Mouse (Mus musculus) MEL (cell line): ENCODE measurements around the gene Sun2. TPM values are rescaled to one million over a fixed set of nuclear protein-coding genes. Genes with fewer than 3 reads are reported as not detected.

ENCODE experiments used
- DNase-seq: peaks from one replicate; pipeline ENCODE4 v3.0.0; 2011; ENCODE audit warnings: low read depth, low spot score
- H3K27ac ChIP-seq: 2 replicates; pipeline ENCODE4 v1.5.1; 2012; ENCODE audit warnings: low read depth, mild to moderate bottlenecking, control low read depth, low read length, moderate library complexity; ENCODE audit not compliant: control insufficient read depth
- H3K27me3 ChIP-seq, 2 experiments: fragments of 150-350 bp in 1 of 2; sonication (generic) in 1 of 2; 2 replicates each; pipeline ENCODE4 v1.6.1; 2012; ENCODE audit warnings: low read length in 2 of 2, mild to moderate bottlenecking in 2 of 2, improper control_type of control experiment in 1 of 2, moderate library complexity in 1 of 2; ENCODE audit not compliant: insufficient read depth in 2 of 2, control insufficient read depth in 1 of 2
- H3K36me3 ChIP-seq, 2 experiments: 2 replicates each; pipeline ENCODE4 v1.6.1; 2012 to 2014; ENCODE audit warnings: low read length in 2 of 2, improper control_type of control experiment in 1 of 2, inconsistent platforms in 1 of 2, mild to moderate bottlenecking in 1 of 2; ENCODE audit not compliant: insufficient read depth in 2 of 2, control insufficient read depth in 1 of 2
- H3K4me1 ChIP-seq, 2 experiments: fragments of 150-350 bp in 1 of 2; sonication (generic) in 1 of 2; 2 replicates each; pipeline ENCODE4 v1.6.1; 2012; ENCODE audit warnings: low read length in 2 of 2, improper control_type of control experiment in 1 of 2, mild to moderate bottlenecking in 1 of 2; ENCODE audit not compliant: insufficient read depth in 2 of 2, control insufficient read depth in 1 of 2
- H3K4me3 ChIP-seq, 2 experiments: fragments of 150-350 bp in 1 of 2; sonication (generic) in 1 of 2; 2 replicates each; pipeline ENCODE4 v1.5.1; 2012; ENCODE audit warnings: low read depth in 2 of 2, low read length in 2 of 2, mild to moderate bottlenecking in 2 of 2, moderate library complexity in 2 of 2, control low read depth in 1 of 2, improper control_type of control experiment in 1 of 2; ENCODE audit not compliant: control insufficient read depth in 1 of 2, insufficient read depth in 1 of 2
- H3K79me2 ChIP-seq: 2 replicates; pipeline ENCODE4 v1.6.1; 2012; ENCODE audit warnings: mild to moderate bottlenecking, low read length, moderate library complexity; ENCODE audit not compliant: control insufficient read depth, poor library complexity, insufficient read depth
- H3K9ac ChIP-seq: 2 replicates; pipeline ENCODE4 v1.6.1; 2012; ENCODE audit warnings: low read depth, mild to moderate bottlenecking, control low read depth, low read length, moderate library complexity; ENCODE audit not compliant: control insufficient read depth, poor library complexity, severe bottlenecking
- H3K9me3 ChIP-seq: fragments of 150-350 bp; sonication (generic); replicated peaks from 2 replicates; pipeline ENCODE4 v1.6.1; 2012; ENCODE audit warnings: mild to moderate bottlenecking, low read length, improper control_type of control experiment, moderate library complexity; ENCODE audit not compliant: insufficient read depth
- BHLHE40 ChIP-seq: IDR thresholded peaks from 2 replicates; pipeline ENCODE4 v1.6.1; 2012; ENCODE audit warnings: low read depth, mild to moderate bottlenecking, inconsistent platforms, low read length, improper control_type of control experiment, borderline replicate concordance
- CHD2 ChIP-seq: IDR thresholded peaks from 2 replicates; pipeline ENCODE4 v1.6.1; 2011; ENCODE audit warnings: low read length, improper control_type of control experiment
- CTCF ChIP-seq, 3 experiments: IDR thresholded peaks in 2 of 3; conservative IDR thresholded peaks in 1 of 3; 2 replicates each; pipeline ENCODE4 v1.5.1; 2011 to 2012; ENCODE audit warnings: low read length in 3 of 3, low read depth in 2 of 3, mild to moderate bottlenecking in 2 of 3, improper control_type of control experiment in 1 of 3, inconsistent platforms in 1 of 3, mixed read lengths in 1 of 3, moderate library complexity in 1 of 3; ENCODE audit not compliant: control insufficient read depth in 1 of 3, insufficient read depth in 1 of 3, poor library complexity in 1 of 3, severe bottlenecking in 1 of 3
- E2F4 ChIP-seq: IDR thresholded peaks from 2 replicates; pipeline ENCODE4 v1.6.1; 2011; ENCODE audit warnings: low read depth, low read length, improper control_type of control experiment, borderline replicate concordance
- GATA1 ChIP-seq: IDR thresholded peaks from 2 replicates; pipeline ENCODE4 v1.6.1; 2011; ENCODE audit warnings: low read depth, low read length, improper control_type of control experiment
- MAX ChIP-seq: IDR thresholded peaks from 2 replicates; pipeline ENCODE4 v1.6.1; 2011; ENCODE audit warnings: low read length, improper control_type of control experiment
- MYB ChIP-seq: IDR thresholded peaks from 2 replicates; pipeline ENCODE4 v1.6.1; 2011; ENCODE audit warnings: mild to moderate bottlenecking, low read depth, low read length, improper control_type of control experiment
- NELFE ChIP-seq: IDR thresholded peaks from 2 replicates; pipeline ENCODE4 v1.6.1; 2011; ENCODE audit warnings: low read depth, low read length, improper control_type of control experiment
- NRF1 ChIP-seq: IDR thresholded peaks from 2 replicates; pipeline ENCODE4 v1.6.1; 2014; ENCODE audit warnings: low read depth, mild to moderate bottlenecking, inconsistent platforms, low read length, improper control_type of control experiment, moderate library complexity; ENCODE audit not compliant: poor library complexity, insufficient read depth, severe bottlenecking
- POLR2A ChIP-seq, 2 experiments: IDR thresholded peaks; 2 replicates each; pipeline ENCODE4 v1.6.1; 2011 to 2012; ENCODE audit warnings: low read length in 2 of 2, mild to moderate bottlenecking in 2 of 2, control low read depth in 1 of 2, improper control_type of control experiment in 1 of 2, low read depth in 1 of 2, moderate library complexity in 1 of 2; ENCODE audit not compliant: control insufficient read depth in 1 of 2, insufficient read depth in 1 of 2, poor library complexity in 1 of 2
- POLR2AphosphoS2 ChIP-seq: IDR thresholded peaks from 2 replicates; pipeline ENCODE4 v1.6.1; 2011; ENCODE audit warnings: low read length, improper control_type of control experiment
- RAD21 ChIP-seq: IDR thresholded peaks from 2 replicates; pipeline ENCODE4 v1.6.1; 2011; ENCODE audit warnings: mild to moderate bottlenecking, low read depth, low read length, improper control_type of control experiment
- RCOR1 ChIP-seq: IDR thresholded peaks from 2 replicates; pipeline ENCODE4 v1.6.1; 2012; ENCODE audit warnings: low read depth, mild to moderate bottlenecking, inconsistent platforms, low read length, improper control_type of control experiment
- SIN3A ChIP-seq: IDR thresholded peaks from 2 replicates; pipeline ENCODE4 v1.6.1; 2012; ENCODE audit warnings: low read length, improper control_type of control experiment, inconsistent platforms
- USF1 ChIP-seq: IDR thresholded peaks from 2 replicates; pipeline ENCODE4 v1.6.1; 2014; ENCODE audit warnings: low read depth, mild to moderate bottlenecking, inconsistent platforms, low read length, improper control_type of control experiment, moderate library complexity
- ZC3H11A ChIP-seq: IDR thresholded peaks from 2 replicates; pipeline ENCODE4 v1.6.1; 2012; ENCODE audit warnings: low read depth, mild to moderate bottlenecking, inconsistent platforms, low read length, improper control_type of control experiment
- ZKSCAN1 ChIP-seq: IDR thresholded peaks from 2 replicates; pipeline ENCODE4 v1.6.1; 2012; ENCODE audit warnings: low read depth, mild to moderate bottlenecking, inconsistent platforms, low read length, improper control_type of control experiment, moderate library complexity
- ZMIZ1 ChIP-seq: IDR thresholded peaks from 2 replicates; pipeline ENCODE4 v1.6.1; 2012; ENCODE audit warnings: low read depth, mild to moderate bottlenecking, inconsistent platforms, low read length, improper control_type of control experiment, moderate library complexity
- ZNF384 ChIP-seq: IDR thresholded peaks from 2 replicates; pipeline ENCODE4 v1.6.1; 2012; ENCODE audit warnings: low read depth, mild to moderate bottlenecking, inconsistent platforms, low read length, improper control_type of control experiment
- polyA plus RNA-seq, 2 experiments: library from polyadenylated mRNA; stranded (reverse) in 1 of 2; unstranded in 1 of 2; fragments of >175 nt in 1 of 2; fragments of >200 nt in 1 of 2; gene quantifications; 2 replicates each; pipeline versions ENCODE4 v1.2.1 to v1.2.4; 2012; ENCODE audit warnings: low replicate concordance in 2 of 2, low read depth in 1 of 2; ENCODE audit not compliant: insufficient read length in 2 of 2, insufficient read depth in 1 of 2, missing spikeins in 1 of 2
- total RNA-seq: library from RNA; depleted of rRNA; stranded (reverse); fragments of 300-350 nt; gene quantifications from 2 replicates; pipeline ENCODE4 v1.2.3, GENCODE M21; 2012

Gene Sun2
- total and polyA plus RNA-seq, 3 experiments, result 4.3 to 10.6 TPM; not detected in 1

- no peaks in the 10 kb centered on the region for H3K4me1 ChIP-seq
- no peak overlapping the region for H3K4me3 ChIP-seq
- H3K79me2 ChIP-seq, result no peaks in the 10 kb centered on the region
- no peaks in the 10 kb centered on the region; a peak in 1 of 4 replicates for H3K36me3 ChIP-seq
- H3K9me3 ChIP-seq, result no peaks in the 10 kb centered on the region
- no peak overlapping the region for H3K9ac ChIP-seq
- H3K27me3 ChIP-seq, result no peaks in the 10 kb centered on the region
- TF ChIP-seq ZNF384 (no peak), POLR2AphosphoS2 (no peak)
- no peak for DNase-seq
- no peak overlapping the region for H3K27ac ChIP-seq
Observed at GRCm38 (mm10) chr15:79734311-79734710, 8.0 kb downstream of the Sun2 start.

- H3K36me3 ChIP-seq, result no peaks in the 10 kb centered on the region; a peak in 1 of 4 replicates
Observed at GRCm38 (mm10) chr15:79733640-79734039, 8.7 kb downstream of the Sun2 start.

GRCm38 (mm10) chr15:79733192-79733591 is 9.1 kb downstream of the Sun2 start:
- DNase-seq, result no peak
- Histone ChIP-seq H3K4me1 (no peaks in the 10 kb centered on the region), H3K36me3 (no peaks in the 10 kb centered on the region; a peak in 1 of 4 replicates), H3K27ac (no peak overlapping the region), H3K9me3 (no peaks in the 10 kb centered on the region), H3K27me3 (no peaks in the 10 kb centered on the region), H3K9ac (no peak overlapping the region), H3K4me3 (no peak overlapping the region), H3K79me2 (no peaks in the 10 kb centered on the region)
- no peak for TF ChIP-seq ZMIZ1
- TF ChIP-seq MAX, result no peak
- no peak for TF ChIP-seq BHLHE40
- TF ChIP-seq CTCF (IDR thresholded peaks at IDR 0.05 in 2 of 3, conservative IDR thresholded peaks at IDR 0.05 in 1 of 3; ENCODE audit: control insufficient read depth in 1 of 3, insufficient read depth in 1 of 3, low read depth in 2 of 3, low read length in 3 of 3, poor library complexity in 1 of 3, severe bottlenecking in 1 of 3), result no peak

More at GRCm38 (mm10) chr15:79733640-79734039, 8.7 kb downstream of the Sun2 start:
- Histone ChIP-seq H3K79me2 (no peaks in the 10 kb centered on the region), H3K4me1 (no peaks in the 10 kb centered on the region), H3K9ac (no peak overlapping the region), H3K27ac (no peak overlapping the region), H3K27me3 (no peaks in the 10 kb centered on the region), H3K9me3 (no peaks in the 10 kb centered on the region), H3K4me3 (no peak overlapping the region)
- TF ChIP-seq GATA1, result no peak
- DNase-seq, result no peak

GRCm38 (mm10) chr15:79731554-79731953 is 10.8 kb downstream of the Sun2 start:
- Histone ChIP-seq H3K36me3 (no peaks in the 10 kb centered on the region; a peak in 1 of 4 replicates), H3K27me3 (no peaks in the 10 kb centered on the region), H3K27ac (no peak overlapping the region), H3K79me2 (no peaks in the 10 kb centered on the region), H3K4me1 (no peaks in the 10 kb centered on the region), H3K4me3 (no peak overlapping the region), H3K9me3 (no peaks in the 10 kb centered on the region), H3K9ac (no peak overlapping the region)
- no peak for TF ChIP-seq E2F4
- no peak for TF ChIP-seq RCOR1
- no peak for TF ChIP-seq ZC3H11A
- no peak for TF ChIP-seq POLR2A (IDR thresholded peaks at IDR 0.05; ENCODE audit: control insufficient read depth in 1 of 2, insufficient read depth in 1 of 2, low read depth in 1 of 2, low read length in 2 of 2, poor library complexity in 1 of 2)
- TF ChIP-seq RAD21, result no peak
- no peak for TF ChIP-seq POLR2AphosphoS2
- no peak for TF ChIP-seq SIN3A
- TF ChIP-seq USF1, result no peak
- no peak for TF ChIP-seq NELFE
- no peak for TF ChIP-seq ZNF384
- no peak for TF ChIP-seq ZMIZ1
- no peak for TF ChIP-seq MYB
- TF ChIP-seq ZKSCAN1, result no peak
- no peak for TF ChIP-seq CHD2
- no peak for TF ChIP-seq NRF1
- DNase-seq, result no peak
